Comparison of ENCODE assay signal across 12 mouse cellular contexts in genomic region chr11:57573686-57574274, GRCm38 (mm10). TPM values are rescaled to one million over a fixed set of nuclear protein-coding genes. Genes with fewer than 3 reads are reported as not detected.
DNase-seq lines count a peak whose midpoint lies in the region; ATAC-seq and TF ChIP-seq lines count a peak whose summit lies in the region.
"Had no signal": no experiment of that assay in that cellular context is flagged by ENCODE, and none has a peak within 500 bp of the region (broad histone marks: within the 10 kb centered on the region; RNA-seq: fewer than 3 reads in every experiment).

No protein-coding gene starts in this region.

- DNase-seq in heart, adult 8-10 months (ENCODE audit: low spot score): no peak
- DNase-seq in forebrain, embryonic 11.5 days (ENCODE audit: low spot score): no peak
- DNase-seq in thymus, adult 2 months: peak; percentile 25
- no peak for DNase-seq in cerebellum, adult 11-12 months
- no peak for DNase-seq in cerebellum, adult 8-10 months
- DNase-seq: embryo, embryonic 11 days; spleen, adult 18-20 months had no signal

- WGBS in heart, embryonic 13.5 days: 35% methylated on average over 14 of the region's 14 CpGs
- WGBS in forebrain, embryonic 11.5 days: 58% methylated on average over 14 of the region's 14 CpGs
- 52% methylated on average over 14 of the region's 14 CpGs for WGBS in limb, embryonic 13.5 days
- WGBS in thymus, adult 2 months: 48% methylated on average over 14 of the region's 14 CpGs

- no peak for ATAC-seq in heart, embryonic 13.5 days (ENCODE audit: extremely low read depth, insufficient number of reproducible peaks, low FRiP score, low TSS enrichment)
- no peak for ATAC-seq in forebrain, embryonic 11.5 days (replicated peaks; ENCODE audit: low FRiP score)
- no peak for ATAC-seq in limb, embryonic 13.5 days (ENCODE audit: low FRiP score, low read depth)
- no peak for ATAC-seq in megakaryocyte-erythroid progenitor cell, adult 5-6 weeks (replicated peaks; ENCODE audit: low FRiP score, low TSS enrichment, poor library complexity, severe bottlenecking)
- ATAC-seq: midbrain, embryonic 15.5 days had no signal

- H3K4me3 ChIP-seq in heart, embryonic 13.5 days: peak overlapping the region; percentile 16; the same call in 1 of the 2 replicates
- H3K4me3 ChIP-seq in forebrain, embryonic 11.5 days (ENCODE audit: low read depth, low read length): no peak overlapping the region
- H3K4me3 ChIP-seq in limb, embryonic 13.5 days: no peak overlapping the region
- peak overlapping the region; percentile 12 for H3K4me3 ChIP-seq in thymus, adult 2 months (ENCODE audit: control insufficient read depth, insufficient read depth, low read length)
- H3K4me3 ChIP-seq: midbrain, embryonic 15.5 days had no signal

- H3K4me2 ChIP-seq in heart, embryonic 13.5 days: peak overlapping the region; percentile 57
- no peak overlapping the region for H3K4me2 ChIP-seq in forebrain, embryonic 11.5 days (ENCODE audit: low read depth, low read length, severe bottlenecking)
- H3K4me2 ChIP-seq in limb, embryonic 13.5 days (replicated peaks): peak overlapping the region; percentile 21; the same call in 1 of the 2 replicates
- H3K4me2 ChIP-seq: hindbrain, embryonic 14.5 days; midbrain, embryonic 15.5 days had no signal

- H3K27ac ChIP-seq in heart, embryonic 13.5 days (replicated peaks): no peak overlapping the region
- H3K27ac ChIP-seq in forebrain, embryonic 11.5 days (ENCODE audit: low read depth, low read length): no peak overlapping the region
- peak overlapping the region; percentile 12; the same call in 1 of the 2 replicates for H3K27ac ChIP-seq in limb, embryonic 13.5 days
- peak overlapping the region; percentile 19; the same call in 1 of the 2 replicates for H3K27ac ChIP-seq in thymus, adult 2 months (ENCODE audit: control insufficient read depth, insufficient read depth, low read length)
- H3K27ac ChIP-seq: hindbrain, embryonic 14.5 days; midbrain, embryonic 15.5 days had no signal

- no peaks in the 10 kb centered on the region for H3K36me3 ChIP-seq in heart, embryonic 13.5 days
- H3K36me3 ChIP-seq in forebrain, embryonic 11.5 days (ENCODE audit: control insufficient read depth, insufficient read depth, low read length): no peaks in the 10 kb centered on the region
- H3K36me3 ChIP-seq in limb, embryonic 13.5 days: no peaks in the 10 kb centered on the region
- no peaks in the 10 kb centered on the region for H3K36me3 ChIP-seq in thymus, adult 2 months (ENCODE audit: control insufficient read depth, insufficient read depth, low read length)
- H3K36me3 ChIP-seq: midbrain, embryonic 15.5 days had no signal

- peaks cover 12% of the 10 kb centered on the region for H3K9me3 ChIP-seq in heart, embryonic 13.5 days
- H3K9me3 ChIP-seq in forebrain, embryonic 11.5 days (ENCODE audit: control insufficient read depth, low read length): no peaks in the 10 kb centered on the region
- peaks cover 11% of the 10 kb centered on the region; the same call in 1 of the 2 replicates for H3K9me3 ChIP-seq in limb, embryonic 13.5 days
- H3K9me3 ChIP-seq: midbrain, embryonic 15.5 days had no signal

- TF ChIP-seq POLR2A in thymus, adult 2 months (IDR thresholded peaks at IDR 0.05; ENCODE audit: control insufficient read depth, extremely low read depth, insufficient read depth, low read length, poor library complexity): no peak

- H3K4me1 ChIP-seq in heart, embryonic 13.5 days: peaks cover 11% of the 10 kb centered on the region
- no peaks in the 10 kb centered on the region for H3K4me1 ChIP-seq in forebrain, embryonic 11.5 days (replicated peaks; ENCODE audit: control insufficient read depth, insufficient read depth, low read length)
- H3K4me1 ChIP-seq in limb, embryonic 13.5 days: peaks cover 17% of the 10 kb centered on the region
- peaks cover 6% of the 10 kb centered on the region for H3K4me1 ChIP-seq in thymus, adult 2 months (replicated peaks; ENCODE audit: control insufficient read depth, insufficient read depth, low read length)

- no peak for TF ChIP-seq CTCF in thymus, adult 2 months (IDR thresholded peaks at IDR 0.05; ENCODE audit: borderline replicate concordance, control insufficient read depth, extremely low read depth, insufficient read depth, low read length, poor library complexity)

- peak overlapping the region; percentile 58 for H3K9ac ChIP-seq in heart, embryonic 13.5 days
- H3K9ac ChIP-seq in forebrain, embryonic 11.5 days (ENCODE audit: low read length): 0 out of 2 replicates have a peak overlapping the region, but pooled peaks have one; percentile 20
- H3K9ac ChIP-seq in limb, embryonic 13.5 days: no peak overlapping the region
- H3K9ac ChIP-seq: hindbrain, embryonic 14.5 days; midbrain, embryonic 15.5 days had no signal

- peaks cover 40% of the 10 kb centered on the region for H3K27me3 ChIP-seq in heart, embryonic 13.5 days (replicated peaks)
- H3K27me3 ChIP-seq in forebrain, embryonic 11.5 days (ENCODE audit: control insufficient read depth, insufficient read depth, low read length): no peaks in the 10 kb centered on the region
- no peaks in the 10 kb centered on the region for H3K27me3 ChIP-seq in limb, embryonic 13.5 days
- no peaks in the 10 kb centered on the region for H3K27me3 ChIP-seq in thymus, adult 2 months (ENCODE audit: control insufficient read depth, insufficient read depth, low read length)
- H3K27me3 ChIP-seq: midbrain, embryonic 15.5 days had no signal

RNA-seq across cellular contexts. Expression of gene Mfap3, which starts 55.3 kb away (rescaled TPM):
- 27.2 and 31.3 TPM in 2 replicates for polyA plus RNA-seq in heart, embryonic 13.5 days (2015; fragmentation: Nextera tagmentation; extraction: Ambion mirVana)
- 10 to 100 TPM in 3 of 4 experiments, 1 to 10 TPM in 1; 9.7 to 13.1 (median 11.2) TPM for total RNA-seq in heart, adult 8-10 months (2022)
- 54.9 and 56.6 TPM in 2 replicates for polyA plus RNA-seq in forebrain, embryonic 11.5 days (2014; fragmentation: Nextera tagmentation; extraction: Ambion mirVana)
- polyA plus RNA-seq in limb, embryonic 13.5 days (2015; fragmentation: Nextera tagmentation; extraction: Ambion mirVana): 56.3 TPM in 2 replicates
- 18.9 and 20.6 TPM in 2 replicates for polyA plus RNA-seq in thymus, adult 2 months (2012; rRNA removed)
- 11.8 and 13.9 TPM in 2 replicates for total RNA-seq in megakaryocyte-erythroid progenitor cell, adult 5-6 weeks (2014; fragmentation: Nextera tagmentation)
- total RNA-seq in megakaryocyte-erythroid progenitor cell, adult 5-6 weeks (2017): 13.7 and 14.5 TPM in 2 replicates

RNA-seq across cellular contexts. Expression of gene Fam114a2, which starts 55.4 kb away (rescaled TPM):
- polyA plus RNA-seq in heart, embryonic 13.5 days (2015; fragmentation: Nextera tagmentation; extraction: Ambion mirVana): 63.5 and 64.4 TPM in 2 replicates
- total RNA-seq in heart, adult 8-10 months (2022): 10 to 100 TPM; 42.2 to 45.8 (median 44.2) TPM
- polyA plus RNA-seq in forebrain, embryonic 11.5 days (2014; fragmentation: Nextera tagmentation; extraction: Ambion mirVana): 50.8 and 54.5 TPM in 2 replicates
- polyA plus RNA-seq in limb, embryonic 13.5 days (2015; fragmentation: Nextera tagmentation; extraction: Ambion mirVana): 88.6 and 88.7 TPM in 2 replicates
- polyA plus RNA-seq in thymus, adult 2 months (2012; rRNA removed): 33.4 and 40.2 TPM in 2 replicates
- 28.1 and 30.7 TPM in 2 replicates for total RNA-seq in megakaryocyte-erythroid progenitor cell, adult 5-6 weeks (2014; fragmentation: Nextera tagmentation)
- 37.5 and 39.0 TPM in 2 replicates for total RNA-seq in megakaryocyte-erythroid progenitor cell, adult 5-6 weeks (2017)

Comparison
In these comparisons a context has a peak if more than half of its experiments do, and no peak if none do; other contexts are left out.
1. H3K27ac ChIP-seq: peak in limb, embryonic 13.5 days (single experiment) and thymus, adult 2 months (single experiment); none in heart, embryonic 13.5 days (single experiment) and forebrain, embryonic 11.5 days (single experiment).
2. H3K4me3 ChIP-seq: peak in heart, embryonic 13.5 days (single experiment) and thymus, adult 2 months (single experiment); none in forebrain, embryonic 11.5 days (single experiment) and limb, embryonic 13.5 days (single experiment).